Mouse (Mus musculus) layer of hippocampus, adult 6 months (tissue): Measurements from ENCODE around the gene St6galnac5. TPM values are rescaled to one million over a fixed set of nuclear protein-coding genes. Genes with fewer than 3 reads are reported as not detected.

Source experiments
- long read RNA-seq, 2 experiments: library from polyadenylated mRNA; unstranded; transcript quantifications; one replicate each; pipeline ENCODE4 v2.0.0; 2019 to 2020
- polyA plus RNA-seq: library from polyadenylated mRNA; unstranded; fragments of <200 nt; fragmentation: Nextera tagmentation; gene quantifications from 2 replicates; pipeline ENCODE4 v1.2.3, GENCODE M21; 2021

Gene St6galnac5
- polyA plus RNA-seq: 49.8 and 55.4 TPM in 2 replicates
- long read RNA-seq, experiment 1, full-length matches to known transcripts: 184 of 294 reads
- long read RNA-seq, experiment 1, partial matches to known transcripts: 60 of 294 reads
- long read RNA-seq, experiment 1, other reads (novel, unspliced or antisense): 50 of 294 reads
- long read RNA-seq, experiment 2, full-length matches to known transcripts: 443 of 627 reads
- long read RNA-seq, experiment 2, partial matches to known transcripts: 127 of 627 reads
- long read RNA-seq, experiment 2, other reads (novel, unspliced or antisense): 57 of 627 reads

GRCm38 (mm10) chr3:152981988-152982387 is at the start of gene St6galnac5:
Gene St6galnac5, minus strand, starts transcription at chr3:152982246.

